Mouse (Mus musculus): ENCODE data around the gene Bcl7b. TPM values are rescaled to one million over a fixed set of nuclear protein-coding genes. Genes with fewer than 3 reads are reported as not detected.

The Bcl7b gene
- polyA plus RNA-seq, 1 experiment from 2014 or later: 37.9 TPM

GRCm38 (mm10) chr5:135178996-135179395, 10.9 kb downstream of the Bcl7b start:
- WGBS: 81% methylated on average over 4 of the region's 4 CpGs
- Histone ChIP-seq H3K4me3 (ENCODE audit: low read length) (no peak overlapping the region), H3K27me3 (replicated peaks; ENCODE audit: control insufficient read depth, insufficient read depth, low read length) (no peaks in the 10 kb centered on the region), H3K9ac (ENCODE audit: low read depth, low read length) (no peak overlapping the region), H3K36me3 (ENCODE audit: control insufficient read depth, insufficient read depth, low read length) (peaks cover 37% of the 10 kb centered on the region), H3K4me1 (ENCODE audit: control insufficient read depth, insufficient read depth, low read depth, low read length) (no peaks in the 10 kb centered on the region), H3K4me2 (ENCODE audit: low read length) (no peak overlapping the region), H3K27ac (ENCODE audit: low read depth, low read length) (no peak overlapping the region), H3K9me3 (ENCODE audit: control insufficient read depth, low read length) (no peaks in the 10 kb centered on the region)
- no peak for ATAC-seq

- Histone ChIP-seq H3K4me2 (ENCODE audit: low read length) (no peak overlapping the region), H3K27me3 (replicated peaks; ENCODE audit: control insufficient read depth, insufficient read depth, low read length) (no peaks in the 10 kb centered on the region), H3K36me3 (ENCODE audit: control insufficient read depth, insufficient read depth, low read length) (peaks cover 37% of the 10 kb centered on the region), H3K27ac (ENCODE audit: low read depth, low read length) (no peak overlapping the region), H3K4me3 (ENCODE audit: low read length) (no peak overlapping the region), H3K9me3 (ENCODE audit: control insufficient read depth, low read length) (no peaks in the 10 kb centered on the region), H3K9ac (ENCODE audit: low read depth, low read length) (no peak overlapping the region), H3K4me1 (ENCODE audit: control insufficient read depth, insufficient read depth, low read depth, low read length) (no peaks in the 10 kb centered on the region)
- WGBS: 90% methylated on average over 6 of the region's 7 CpGs
- ATAC-seq: no peak
These were observed 11.5 kb downstream of the Bcl7b start for GRCm38 (mm10) chr5:135179616-135180015.

- no peaks in the 10 kb centered on the region for H3K4me1 ChIP-seq (ENCODE audit: control insufficient read depth, insufficient read depth, low read depth, low read length)
- no peak overlapping the region for H3K4me3 ChIP-seq (ENCODE audit: low read length)
- no peak for ATAC-seq
- H3K9me3 ChIP-seq (ENCODE audit: control insufficient read depth, low read length): no peaks in the 10 kb centered on the region
- peaks cover 37% of the 10 kb centered on the region for H3K36me3 ChIP-seq (ENCODE audit: control insufficient read depth, insufficient read depth, low read length)
- no peaks in the 10 kb centered on the region for H3K27me3 ChIP-seq (replicated peaks; ENCODE audit: control insufficient read depth, insufficient read depth, low read length)
- no peak overlapping the region for H3K9ac ChIP-seq (ENCODE audit: low read depth, low read length)
- WGBS: 96% methylated on average over 14 of the region's 14 CpGs
- H3K27ac ChIP-seq (ENCODE audit: low read depth, low read length): no peak overlapping the region
- no peak overlapping the region for H3K4me2 ChIP-seq (ENCODE audit: low read length)
These were observed 12.7 kb downstream of the Bcl7b start for GRCm38 (mm10) chr5:135180796-135181195.

- Histone ChIP-seq H3K4me3 (ENCODE audit: low read length) (no peak overlapping the region), H3K4me2 (ENCODE audit: low read length) (no peak overlapping the region), H3K9ac (ENCODE audit: low read depth, low read length) (no peak overlapping the region), H3K27ac (ENCODE audit: low read depth, low read length) (no peak overlapping the region), H3K4me1 (ENCODE audit: control insufficient read depth, insufficient read depth, low read depth, low read length) (no peaks in the 10 kb centered on the region), H3K9me3 (ENCODE audit: control insufficient read depth, low read length) (no peaks in the 10 kb centered on the region), H3K36me3 (ENCODE audit: control insufficient read depth, insufficient read depth, low read length) (peaks cover 37% of the 10 kb centered on the region), H3K27me3 (replicated peaks; ENCODE audit: control insufficient read depth, insufficient read depth, low read length) (no peaks in the 10 kb centered on the region)
- 59% methylated on average over 6 of the region's 6 CpGs for WGBS
- ATAC-seq: no peak
These were observed 13.7 kb downstream of the Bcl7b start for GRCm38 (mm10) chr5:135181776-135182175.

GRCm38 (mm10) chr5:135183131-135183861, 15.2 kb downstream of the Bcl7b start:
- H3K9ac ChIP-seq (ENCODE audit: low read depth, low read length): no peak overlapping the region
- no peak for ATAC-seq
- WGBS: 56% methylated on average over 8 of the region's 8 CpGs
- no peak overlapping the region for H3K4me3 ChIP-seq (ENCODE audit: low read length)
- H3K27me3 ChIP-seq (replicated peaks; ENCODE audit: control insufficient read depth, insufficient read depth, low read length): no peaks in the 10 kb centered on the region
- no peaks in the 10 kb centered on the region for H3K9me3 ChIP-seq (ENCODE audit: control insufficient read depth, low read length)
- peaks cover 29% of the 10 kb centered on the region for H3K36me3 ChIP-seq (ENCODE audit: control insufficient read depth, insufficient read depth, low read length)
- H3K4me1 ChIP-seq (ENCODE audit: control insufficient read depth, insufficient read depth, low read depth, low read length): peaks cover under 1% of the 10 kb centered on the region
- no peak overlapping the region for H3K4me2 ChIP-seq (ENCODE audit: low read length)
- H3K27ac ChIP-seq (ENCODE audit: low read depth, low read length): no peak overlapping the region

- Histone ChIP-seq H3K4me3 (ENCODE audit: low read length) (no peak overlapping the region), H3K9ac (ENCODE audit: low read depth, low read length) (no peak overlapping the region), H3K9me3 (ENCODE audit: control insufficient read depth, low read length) (no peaks in the 10 kb centered on the region), H3K27me3 (replicated peaks; ENCODE audit: control insufficient read depth, insufficient read depth, low read length) (no peaks in the 10 kb centered on the region), H3K27ac (ENCODE audit: low read depth, low read length) (no peak overlapping the region; the same call in 1 of the 2 replicates), H3K4me1 (ENCODE audit: control insufficient read depth, insufficient read depth, low read depth, low read length) (peaks cover 17% of the 10 kb centered on the region), H3K36me3 (ENCODE audit: control insufficient read depth, insufficient read depth, low read length) (peaks cover 23% of the 10 kb centered on the region), H3K4me2 (ENCODE audit: low read length) (no peak overlapping the region)
- over 99% methylated on average over 3 of the region's 3 CpGs for WGBS
- ATAC-seq: no peak
These were observed 16.9 kb downstream of the Bcl7b start for GRCm38 (mm10) chr5:135185016-135185415.

- no peak for ATAC-seq
- no peaks in the 10 kb centered on the region for H3K27me3 ChIP-seq (replicated peaks; ENCODE audit: control insufficient read depth, insufficient read depth, low read length)
- no peak overlapping the region for H3K4me3 ChIP-seq (ENCODE audit: low read length)
- no peaks in the 10 kb centered on the region for H3K9me3 ChIP-seq (ENCODE audit: control insufficient read depth, low read length)
- 34% methylated on average over 3 of the region's 3 CpGs for WGBS
- peaks cover 19% of the 10 kb centered on the region for H3K4me1 ChIP-seq (ENCODE audit: control insufficient read depth, insufficient read depth, low read depth, low read length)
- H3K9ac ChIP-seq (ENCODE audit: low read depth, low read length): no peak overlapping the region
- peaks cover 17% of the 10 kb centered on the region for H3K36me3 ChIP-seq (ENCODE audit: control insufficient read depth, insufficient read depth, low read length)
- H3K4me2 ChIP-seq (ENCODE audit: low read length): no peak overlapping the region
- H3K27ac ChIP-seq (ENCODE audit: low read depth, low read length): no peak overlapping the region; the same call in 1 of the 2 replicates
These were observed 17.5 kb downstream of the Bcl7b start for GRCm38 (mm10) chr5:135185596-135185995.

- H3K27ac ChIP-seq (ENCODE audit: low read depth, low read length): peak overlapping the region; percentile 90
- peak overlapping the region; percentile 68 for H3K9ac ChIP-seq (ENCODE audit: low read depth, low read length)
- peak overlapping the region; percentile 68 for H3K4me2 ChIP-seq (ENCODE audit: low read length)
- no peaks in the 10 kb centered on the region for H3K27me3 ChIP-seq (replicated peaks; ENCODE audit: control insufficient read depth, insufficient read depth, low read length)
- H3K9me3 ChIP-seq (ENCODE audit: control insufficient read depth, low read length): no peaks in the 10 kb centered on the region
- peak; percentile 8; the same call in 1 of the 2 replicates for ATAC-seq
- WGBS: 18% methylated on average over 10 of the region's 10 CpGs
- peak overlapping the region; percentile 99 for H3K4me3 ChIP-seq (ENCODE audit: low read length)
- peaks cover 19% of the 10 kb centered on the region for H3K4me1 ChIP-seq (ENCODE audit: control insufficient read depth, insufficient read depth, low read depth, low read length)
- peaks cover 11% of the 10 kb centered on the region for H3K36me3 ChIP-seq (ENCODE audit: control insufficient read depth, insufficient read depth, low read length)
These were observed 18.1 kb downstream of the Bcl7b start for GRCm38 (mm10) chr5:135186231-135186620.

- WGBS: under 1% methylated on average over 57 of the region's 57 CpGs
- Histone ChIP-seq H3K27ac (ENCODE audit: low read depth, low read length) (peak within 1 kb of the TSS; percentile 96), H3K9me3 (ENCODE audit: control insufficient read depth, low read length) (no peaks in the 10 kb centered on the region), H3K4me1 (ENCODE audit: control insufficient read depth, insufficient read depth, low read depth, low read length) (peaks cover 19% of the 10 kb centered on the region), H3K4me2 (ENCODE audit: low read length) (peak within 1 kb of the TSS; percentile 92), H3K27me3 (replicated peaks; ENCODE audit: control insufficient read depth, insufficient read depth, low read length) (no peaks in the 10 kb centered on the region), H3K4me3 (ENCODE audit: low read length) (peak within 1 kb of the TSS; percentile 99), H3K9ac (ENCODE audit: low read depth, low read length) (peak within 1 kb of the TSS; percentile 97), H3K36me3 (ENCODE audit: control insufficient read depth, insufficient read depth, low read length) (peaks cover 7% of the 10 kb centered on the region)
- ATAC-seq: peak; percentile 97
These were observed 18.7 kb downstream of the Bcl7b start, which contains the start of gene Baz1b for GRCm38 (mm10) chr5:135186621-135187348. TSS of gene Baz1b (plus strand) at chr5:135187264.

Measured in hindbrain, embryonic 16.5 days (tissue).